Mouse (Mus musculus): Measurements from ENCODE around the gene Ubl7.

The Ubl7 gene

DNA sequence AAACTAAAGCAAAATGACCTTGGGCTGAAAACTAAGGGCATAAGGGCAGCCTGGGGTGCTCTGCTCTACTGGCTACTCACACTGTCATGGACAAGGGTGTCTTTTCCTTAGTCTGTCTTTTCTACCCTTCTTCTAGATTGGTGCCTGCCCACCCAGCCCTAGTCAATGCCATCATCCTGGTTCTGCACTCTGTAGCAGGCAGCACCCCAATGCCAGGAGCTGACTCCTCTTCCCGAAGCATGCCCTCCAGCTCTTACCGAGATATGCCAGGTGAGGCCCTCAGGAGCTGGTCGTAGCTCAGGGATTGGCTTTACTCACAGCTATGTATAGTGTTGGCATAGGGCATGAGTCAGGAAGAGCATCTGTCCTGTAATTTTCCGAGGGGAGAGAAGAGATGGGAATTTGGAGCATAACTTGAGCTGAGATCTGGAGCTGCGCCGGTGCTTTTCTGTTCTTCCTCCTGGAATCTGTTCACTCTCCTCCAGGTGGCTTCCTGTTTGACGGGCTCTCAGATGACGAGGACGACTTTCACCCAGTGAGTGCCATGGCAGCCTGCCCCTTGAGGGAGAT lies 10.8 kb downstream of the Ubl7 start:
- DNase-seq (ENCODE audit: low spot score): no peak

DNA sequence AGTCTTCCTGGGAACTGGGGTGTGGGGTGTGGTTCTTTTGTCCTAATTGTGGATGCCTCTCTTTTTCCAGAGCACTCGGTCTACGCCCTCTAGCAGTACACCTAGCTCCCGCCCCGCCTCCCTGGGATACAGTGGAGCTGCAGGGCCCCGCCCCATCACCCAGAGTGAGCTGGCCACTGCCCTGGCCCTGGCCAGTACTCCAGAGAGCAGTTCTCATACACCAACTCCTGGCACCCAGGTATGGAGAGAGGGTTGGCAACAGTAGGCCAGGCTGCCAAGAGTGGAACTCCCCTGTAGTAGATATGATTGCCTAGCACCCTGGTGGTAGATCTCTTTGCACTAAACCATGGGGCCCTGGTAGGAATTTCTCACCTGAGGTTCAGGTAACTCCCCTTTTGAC lies 11.6 kb downstream of the Ubl7 start:
- no peak for DNase-seq (ENCODE audit: low spot score)

DNA sequence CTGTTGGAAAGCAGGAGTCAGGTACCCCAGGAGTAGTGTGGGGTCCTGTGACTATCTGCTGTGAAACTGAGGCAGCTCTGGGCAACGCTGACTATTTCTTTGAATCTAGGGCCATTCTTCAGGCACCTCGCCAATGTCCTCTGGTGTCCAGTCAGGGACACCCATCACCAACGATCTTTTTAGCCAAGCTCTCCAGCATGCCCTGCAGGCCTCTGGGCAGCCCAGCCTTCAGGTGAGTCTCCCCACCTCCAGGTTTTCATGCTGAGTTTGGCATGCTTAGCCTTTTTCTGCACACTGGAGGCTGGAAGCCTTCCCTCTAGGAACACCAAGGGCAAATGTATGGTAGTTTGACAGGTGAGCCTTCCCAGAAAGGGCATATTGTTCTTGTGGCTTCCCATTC lies 12.3 kb downstream of the Ubl7 start:
- DNase-seq (ENCODE audit: low spot score): no peak

DNA sequence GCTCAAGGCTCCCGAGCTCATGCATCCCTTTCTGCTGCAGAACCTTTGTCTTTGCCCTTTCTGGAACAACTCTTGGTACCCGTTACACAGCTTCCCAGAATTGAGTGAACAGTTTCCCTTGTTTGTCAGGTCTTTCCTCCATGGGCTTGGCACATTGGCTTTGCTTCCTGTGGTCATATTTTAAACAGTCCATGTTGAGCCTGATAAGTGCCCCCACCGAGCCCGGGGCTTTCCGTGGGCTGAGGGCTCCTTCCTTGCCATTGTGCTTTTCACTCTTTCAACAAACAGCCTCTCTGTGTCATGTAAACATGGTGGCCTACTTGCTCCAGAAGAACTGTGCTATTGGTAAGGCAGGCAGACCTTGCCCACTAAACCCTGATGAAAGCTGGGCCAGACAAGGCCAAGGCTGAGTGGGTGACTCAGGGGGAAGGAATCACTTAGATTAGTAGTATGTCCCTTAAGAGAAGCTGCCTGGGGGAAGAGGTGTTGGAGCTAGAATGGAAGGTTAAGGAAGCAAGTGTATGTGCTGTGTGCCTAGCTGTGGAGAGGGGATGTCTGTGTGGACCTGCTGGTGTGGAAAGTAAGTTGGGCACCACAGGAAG lies 20.5 kb downstream of the Ubl7 start:
- no peak for DNase-seq (ENCODE audit: low spot score)

DNA sequence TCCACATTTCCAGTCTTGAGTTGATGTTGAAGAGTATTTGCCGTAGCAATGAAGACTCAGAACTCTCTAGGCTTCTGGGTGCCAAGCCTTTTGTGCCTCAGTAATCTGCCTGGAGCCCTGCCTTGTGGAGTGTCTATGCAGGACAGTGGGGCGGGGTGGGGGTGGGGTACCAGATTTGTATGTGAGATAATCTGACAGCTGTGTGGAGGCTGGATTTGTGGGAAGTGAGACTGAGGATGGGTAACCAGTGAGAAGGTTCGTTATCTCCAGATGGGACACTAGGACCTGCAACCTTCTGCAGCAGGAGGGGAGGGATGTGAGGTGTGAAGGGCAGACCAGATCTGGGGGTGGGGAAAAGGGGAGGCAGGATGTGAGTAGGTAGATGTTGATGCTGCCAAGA lies 21.5 kb downstream of the Ubl7 start:
- DNase-seq (ENCODE audit: low spot score): no peak

DNA sequence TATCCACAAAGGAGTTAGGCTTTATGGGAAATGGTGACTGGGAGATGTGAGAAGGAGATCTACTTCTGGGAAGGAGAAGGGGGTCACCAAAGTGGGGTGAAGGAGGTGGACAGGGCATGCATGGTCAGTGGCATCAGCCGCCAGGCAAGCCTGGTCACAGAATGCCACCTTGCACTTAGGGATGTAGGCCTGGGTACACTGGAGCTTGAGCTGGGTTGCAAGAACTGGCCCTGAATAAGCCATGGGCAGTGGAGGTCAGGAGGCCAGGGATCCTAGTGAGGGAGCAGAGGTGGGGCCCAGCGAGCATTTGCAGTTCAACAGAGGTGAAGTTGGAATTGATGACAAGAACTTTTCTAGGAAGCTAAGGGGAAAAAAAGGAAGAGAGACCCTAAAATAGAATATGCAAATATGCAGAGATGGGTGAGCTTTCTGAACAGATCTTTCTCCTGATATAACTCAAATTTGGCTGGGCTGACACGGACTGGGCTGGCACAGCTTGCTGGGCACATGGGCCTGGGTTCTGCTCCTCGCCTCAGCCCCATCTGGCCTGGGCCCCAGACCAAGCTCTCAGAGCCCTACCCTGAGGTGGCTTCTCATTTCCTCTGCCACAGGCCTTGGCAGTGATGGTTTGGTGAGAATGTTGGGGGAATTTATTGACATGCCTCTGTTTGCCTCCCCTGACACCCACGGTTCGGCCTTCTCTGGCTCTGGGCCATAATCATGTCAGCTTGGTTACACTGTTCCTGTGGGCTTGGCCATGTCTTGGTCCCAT lies 22.2 kb downstream of the Ubl7 start:
- DNase-seq (ENCODE audit: low spot score): no peak

DNA sequence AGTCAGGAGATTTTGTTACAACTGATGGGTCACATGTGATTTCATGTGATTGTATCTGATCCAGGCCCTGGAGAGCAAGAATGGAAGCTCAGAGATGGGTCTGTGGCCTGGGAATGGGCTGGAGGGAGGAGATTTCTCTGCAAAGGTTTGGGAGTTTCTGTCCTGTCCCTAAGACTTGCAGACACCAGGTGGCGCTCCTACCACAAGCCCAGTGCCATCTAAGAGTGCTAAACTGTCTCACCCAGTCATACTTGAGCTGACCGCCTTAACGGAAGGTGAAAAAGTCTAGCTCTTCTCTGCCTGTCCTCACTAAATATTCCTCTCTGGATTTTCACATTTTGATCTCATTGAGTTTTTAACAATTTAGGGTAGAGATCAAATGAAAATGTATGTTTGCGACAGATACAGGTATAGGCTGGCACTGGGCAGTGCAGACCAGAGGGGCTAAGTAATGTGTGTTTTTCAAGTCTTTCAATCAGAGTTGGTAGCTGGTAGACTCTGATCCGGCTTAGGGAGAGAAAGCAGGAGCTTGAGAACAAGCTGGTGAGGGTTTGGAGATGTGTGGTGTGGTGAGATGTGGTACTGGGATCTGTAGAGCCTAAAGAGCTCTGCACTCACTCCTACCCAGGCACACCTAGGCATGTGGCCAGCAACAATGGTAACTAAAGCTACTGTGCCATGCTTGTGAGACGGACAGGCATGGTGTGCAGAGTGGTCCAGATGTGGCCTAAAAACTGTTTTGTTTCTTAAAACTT lies 25.1 kb downstream of the Ubl7 start:
- peak; percentile 84 for DNase-seq (ENCODE audit: low spot score)

DNA sequence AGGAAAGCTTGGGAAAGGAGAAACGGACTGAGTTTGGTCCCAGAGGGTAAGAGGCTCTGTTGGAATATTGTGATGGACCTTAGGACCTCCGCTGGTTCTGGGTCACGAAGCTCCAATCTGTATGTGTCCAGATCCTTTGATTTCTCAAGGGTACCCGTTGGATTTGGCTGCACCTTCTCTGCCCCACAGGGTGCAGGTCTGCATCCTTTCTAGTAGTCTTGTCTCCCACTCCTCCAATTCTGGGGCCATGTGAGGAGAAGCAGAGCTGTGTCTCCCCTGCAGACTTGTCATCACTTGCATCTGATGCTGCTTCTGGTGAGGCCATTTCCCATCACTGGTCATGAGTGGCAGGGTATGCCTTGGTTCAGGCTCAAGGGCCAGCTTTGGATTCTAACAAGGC lies 26.4 kb downstream of the Ubl7 start:
- no peak for DNase-seq (ENCODE audit: low spot score)

DNA sequence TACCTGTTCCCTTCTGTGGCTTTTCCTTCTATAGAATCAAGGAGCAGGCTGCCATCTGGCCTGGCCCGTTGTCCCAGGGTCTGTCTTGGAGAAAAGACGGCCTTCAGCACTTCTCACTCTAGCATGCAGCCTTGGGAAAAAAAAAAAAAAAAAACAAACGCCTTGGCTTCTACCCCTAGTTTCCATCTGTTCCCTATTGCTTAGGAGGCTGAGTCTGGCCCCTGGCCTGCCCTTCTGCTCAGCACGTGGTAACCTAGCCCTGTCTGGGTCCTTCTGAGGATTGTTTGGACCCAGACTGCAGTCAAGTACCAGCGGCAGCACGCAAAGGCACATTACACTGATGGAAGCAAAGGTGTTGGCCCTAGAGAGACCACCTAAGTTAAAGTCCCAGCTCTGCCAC lies 26.9 kb downstream of the Ubl7 start:
- DNase-seq (ENCODE audit: low spot score): no peak

DNA sequence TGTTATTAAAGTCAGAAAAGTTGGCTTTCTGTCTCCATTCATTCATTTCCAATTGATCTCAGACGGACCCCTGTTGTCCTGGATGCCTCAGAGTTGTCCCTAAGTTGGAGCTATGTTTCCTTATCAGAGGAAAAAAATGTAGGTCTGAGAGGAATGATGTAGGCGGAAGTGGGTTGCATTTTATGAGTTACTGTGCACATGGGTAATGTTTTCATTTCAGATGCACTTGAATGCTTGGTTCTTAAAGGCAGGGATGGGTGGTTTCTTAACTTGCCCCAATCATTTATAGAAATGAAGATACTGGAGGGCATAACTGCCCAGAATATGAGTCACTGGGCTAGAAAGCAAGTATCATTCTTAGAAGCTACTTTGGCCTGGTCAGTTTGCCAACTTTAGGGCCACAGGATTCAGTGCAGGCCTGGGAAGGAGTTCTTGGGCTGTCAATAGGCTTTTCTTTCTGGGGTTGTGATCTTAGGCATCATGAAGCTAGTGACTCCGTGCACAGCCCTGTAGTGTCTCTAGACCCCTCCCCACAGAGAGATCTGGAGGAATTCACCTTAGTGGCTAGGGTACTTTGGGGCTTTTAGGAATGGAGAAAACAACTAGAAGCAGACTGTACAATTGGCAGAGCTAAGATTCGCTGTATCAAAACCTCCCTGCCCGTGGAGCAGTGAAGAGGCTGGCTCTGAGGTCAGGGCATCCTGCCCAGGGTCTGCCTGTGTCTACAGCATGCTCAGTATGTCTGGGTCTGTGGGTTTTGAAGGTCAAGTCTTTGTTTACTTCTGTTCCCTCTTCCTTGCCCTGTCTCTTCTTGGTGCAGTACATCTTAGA lies 27.7 kb downstream of the Ubl7 start:
- peak; percentile 80 for DNase-seq (ENCODE audit: low spot score)

DNA sequence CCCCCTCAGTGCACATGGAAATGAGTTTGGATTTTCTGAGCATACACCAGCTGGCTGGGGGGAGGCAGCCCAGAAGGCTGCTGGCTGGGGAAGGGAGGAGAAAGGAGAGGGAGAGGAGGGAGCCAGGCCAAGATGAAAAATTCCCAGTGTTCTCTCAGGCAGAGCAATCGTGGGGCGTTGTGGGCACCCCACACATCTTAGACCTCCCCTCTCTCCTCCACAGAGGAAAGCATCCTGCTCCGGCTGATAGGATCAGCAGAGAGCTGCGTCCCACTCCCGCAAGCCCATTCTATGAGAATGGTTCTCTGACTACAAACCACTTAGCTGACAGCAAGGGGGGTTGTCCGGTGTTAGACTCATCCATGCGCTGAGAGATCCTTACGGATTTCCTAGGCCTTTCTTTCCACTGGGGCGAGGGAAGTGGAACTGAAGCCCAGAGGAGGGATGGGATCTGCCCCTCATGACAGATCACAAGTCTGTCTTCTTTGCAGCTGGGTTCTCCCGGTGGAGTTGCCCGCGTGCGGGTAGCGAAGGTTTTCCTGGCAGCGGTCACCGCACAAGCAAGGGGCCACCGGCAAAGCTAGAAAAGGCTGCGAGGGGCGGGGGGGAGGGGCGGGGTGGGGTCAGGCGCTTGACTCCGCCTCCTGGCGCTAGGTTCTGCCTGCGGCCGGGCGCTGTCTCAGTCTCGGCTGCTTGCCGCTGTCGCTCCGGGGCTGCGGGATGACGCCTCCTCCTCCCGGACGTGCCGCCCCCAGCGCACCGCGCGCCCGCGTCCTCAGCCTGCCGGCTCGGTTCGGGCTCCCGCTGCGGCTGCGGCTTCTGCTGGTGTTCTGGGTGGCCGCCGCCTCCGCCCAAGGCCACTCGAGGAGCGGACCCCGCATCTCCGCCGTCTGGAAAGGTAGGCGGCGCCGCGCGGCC lies 28.9 kb downstream of the Ubl7 start, which contains the start of gene Sema7a:
TSS of gene Sema7a (plus strand) at position 682 of the 918 bp plus-strand sequence.
- DNase-seq (ENCODE audit: low spot score): peak; percentile 82

DNA sequence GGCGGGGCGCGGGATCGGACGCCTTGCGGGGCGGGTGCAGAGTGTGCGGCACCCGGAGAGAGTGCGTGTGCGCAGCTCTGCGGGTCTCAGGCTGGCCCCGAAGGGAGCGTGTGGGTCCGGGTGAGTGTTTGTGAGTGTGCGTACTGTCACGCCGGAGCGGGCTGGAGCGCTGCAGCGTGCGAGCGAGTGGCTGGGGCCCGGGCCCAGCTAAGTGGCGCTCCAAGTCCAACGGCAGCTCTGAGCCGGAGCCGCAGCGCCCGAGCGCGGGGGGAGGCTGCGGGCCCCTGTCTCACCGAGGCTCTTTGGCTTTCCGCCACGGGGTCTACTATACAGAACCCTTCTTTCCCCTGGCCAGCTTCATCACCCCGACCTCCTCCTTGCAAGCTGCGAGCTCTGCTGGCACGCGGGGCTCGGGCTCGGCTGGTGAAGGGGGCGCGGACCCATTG lies 29.6 kb downstream of the Ubl7 start:
- peak; percentile 50 for DNase-seq (ENCODE audit: low spot score)

DNA sequence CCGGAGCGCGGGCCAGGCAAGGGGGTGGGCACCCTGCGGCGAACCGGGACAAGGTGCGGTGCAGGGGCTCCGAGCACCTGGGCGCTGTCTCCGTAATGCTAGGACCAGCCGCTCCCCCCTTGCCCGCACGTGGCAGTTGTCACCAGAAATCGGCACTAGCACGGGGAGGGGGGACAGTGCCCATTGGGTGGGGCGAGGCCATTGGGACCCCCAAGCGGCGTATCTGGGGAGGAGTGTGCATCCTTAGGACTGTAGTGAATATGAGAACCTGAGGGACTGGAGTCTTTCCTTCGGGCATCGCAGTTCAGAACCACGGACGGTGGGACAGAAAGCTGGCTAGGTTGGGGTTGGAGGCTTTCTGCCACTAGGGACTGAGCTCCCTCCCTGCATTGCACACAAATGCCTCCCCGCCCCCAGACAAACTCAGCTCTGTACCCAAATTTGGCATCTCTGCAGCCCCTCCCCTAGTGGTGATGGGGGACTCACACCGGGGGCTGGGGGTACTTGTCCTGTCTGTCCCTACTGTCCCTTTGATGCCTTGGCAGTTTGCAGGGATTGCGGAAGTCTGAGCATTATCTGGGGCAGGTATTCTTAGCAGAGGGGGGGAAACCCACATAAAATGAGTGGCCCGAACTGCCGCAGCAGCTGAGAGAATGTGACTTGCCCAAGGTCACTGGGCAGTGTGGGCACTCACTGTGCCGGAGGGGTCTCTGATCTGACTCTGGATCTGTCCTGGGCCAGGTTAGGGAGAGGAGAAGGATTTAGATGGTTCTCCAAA lies 30.3 kb downstream of the Ubl7 start:
- DNase-seq (ENCODE audit: low spot score): no peak

DNA sequence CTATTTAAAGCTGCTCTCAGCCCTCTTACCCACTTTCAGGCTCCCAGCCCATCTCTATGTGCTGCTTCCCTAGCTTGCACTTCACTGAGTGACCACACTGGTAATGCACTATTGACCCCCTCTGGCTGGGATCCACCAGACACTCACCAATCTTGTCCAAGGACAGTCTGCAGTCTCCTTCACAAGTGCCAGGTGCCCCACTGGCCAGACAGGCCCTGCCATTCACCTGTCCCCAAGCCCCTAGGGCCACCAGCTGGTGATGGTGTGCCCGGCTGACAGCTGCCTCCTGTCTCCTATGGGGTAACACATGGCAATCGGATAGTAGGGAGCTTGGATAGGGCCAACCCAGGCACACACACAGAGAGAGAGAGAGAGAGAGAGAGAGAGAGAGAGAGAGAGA lies 31.3 kb downstream of the Ubl7 start:
- no peak for DNase-seq (ENCODE audit: low spot score)

DNA sequence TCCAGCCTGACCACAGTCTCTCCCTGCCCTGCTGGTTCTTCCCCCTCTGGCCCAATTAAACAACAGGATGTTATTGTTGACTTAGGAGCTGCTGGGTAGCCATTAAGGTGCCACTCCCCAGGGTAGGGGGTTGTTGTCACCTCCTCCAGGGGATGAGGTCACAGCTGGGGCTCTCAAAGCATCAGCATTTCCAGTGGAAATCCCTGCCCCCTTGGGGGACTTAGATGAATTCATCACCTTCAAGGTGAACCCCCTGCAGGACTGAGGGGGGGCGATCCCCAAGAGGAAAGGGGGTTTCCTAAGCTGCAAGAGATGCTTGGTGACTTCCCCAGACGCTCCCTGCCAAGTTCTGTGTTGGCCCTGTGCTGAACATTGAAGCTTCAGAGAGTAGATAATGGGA lies 32.3 kb downstream of the Ubl7 start:
- no peak for DNase-seq (ENCODE audit: low spot score)

DNA sequence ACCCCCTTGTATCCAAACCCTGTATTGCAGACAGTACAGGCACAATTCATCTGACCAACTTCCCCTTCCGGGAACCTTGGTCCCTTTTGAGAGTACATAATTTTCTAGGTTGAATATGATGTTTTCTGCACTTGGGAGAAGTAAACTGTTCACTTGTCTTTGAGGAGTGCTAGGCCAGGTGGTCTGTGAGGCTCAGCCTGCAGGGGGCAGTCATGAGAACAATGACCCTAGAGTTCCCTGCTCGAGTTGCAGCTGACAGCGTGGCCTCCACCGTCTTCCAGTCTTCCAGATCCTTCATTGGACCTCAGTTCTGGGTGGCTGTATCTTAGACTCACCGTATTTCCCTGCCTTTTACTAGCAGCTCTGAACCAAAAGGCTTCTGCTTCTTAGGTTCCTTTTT lies 33.8 kb downstream of the Ubl7 start:
- peak; percentile 64 for DNase-seq (ENCODE audit: low spot score)

DNA sequence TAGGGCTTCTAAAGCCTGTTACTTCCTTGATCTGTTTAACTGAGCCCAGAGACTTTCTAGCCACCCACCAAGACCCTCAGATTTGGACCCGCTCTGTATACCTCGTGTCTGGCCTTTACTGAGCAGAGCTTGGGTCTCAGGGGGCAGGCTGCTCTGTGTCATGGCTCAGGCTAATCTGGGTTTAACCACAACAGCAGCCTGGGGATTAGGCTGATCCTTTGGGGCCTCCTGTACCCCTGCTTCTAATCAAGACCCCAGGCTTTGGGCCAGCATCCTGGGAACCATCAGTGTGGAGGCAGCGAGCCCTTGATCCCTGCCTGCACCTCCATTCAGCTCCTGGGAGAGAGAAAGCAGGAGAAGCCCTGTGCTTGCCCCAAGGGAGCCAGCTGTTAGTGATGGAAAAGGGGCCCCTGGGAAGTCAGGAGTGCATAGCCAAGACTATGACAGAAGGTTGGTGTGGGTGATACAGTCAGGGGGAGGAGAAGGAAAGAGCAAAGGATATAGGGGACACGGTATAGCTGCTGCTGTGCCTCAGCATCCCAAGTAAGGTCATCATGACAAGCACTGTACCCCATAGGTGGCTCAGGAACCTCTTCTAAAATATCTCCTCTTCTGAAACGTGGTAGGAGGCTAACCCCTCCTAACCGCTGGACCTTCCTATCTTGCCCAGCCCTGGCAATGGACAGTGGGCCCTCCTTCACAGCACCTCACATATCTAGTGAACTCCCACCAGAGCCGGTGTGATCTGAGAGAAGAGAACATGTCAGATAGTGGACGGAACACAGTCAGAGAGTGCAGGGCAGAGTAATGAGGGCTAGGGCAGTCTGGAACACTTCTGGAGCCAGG lies 35.2 kb downstream of the Ubl7 start:
- DNase-seq (ENCODE audit: low spot score): no peak

DNA sequence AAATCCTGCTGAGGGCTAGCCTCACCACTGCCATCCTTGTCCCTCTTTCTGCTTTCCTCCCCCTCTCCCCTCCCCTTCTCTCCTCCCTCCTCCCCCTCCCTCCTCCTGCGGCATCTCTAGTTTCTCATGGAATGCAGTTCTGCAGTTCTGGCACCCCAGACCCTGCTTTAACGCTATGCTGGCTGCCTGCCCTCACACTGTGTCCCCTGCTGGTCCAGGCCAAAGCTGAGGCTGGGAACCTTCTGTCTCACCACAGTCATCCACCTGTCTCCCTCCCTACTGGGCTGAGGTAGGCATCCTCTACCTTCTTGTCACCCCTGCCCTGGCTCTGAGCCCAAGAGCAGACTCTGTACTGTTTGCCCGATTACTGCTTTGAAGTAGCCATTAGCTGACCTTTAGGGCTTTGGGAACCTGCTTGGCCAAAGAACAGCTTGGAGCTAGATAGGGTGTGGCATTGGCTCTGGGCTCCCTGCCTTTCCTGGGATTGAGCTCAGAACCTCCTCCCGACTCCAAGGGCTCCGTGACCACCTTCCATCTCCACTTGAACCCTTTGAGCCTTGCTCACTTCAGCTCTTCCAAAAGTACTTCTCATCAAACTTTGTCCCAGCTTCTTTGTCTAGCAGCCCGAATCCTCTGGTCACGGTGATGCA lies 36.7 kb downstream of the Ubl7 start:
- peak; percentile 5 for DNase-seq (ENCODE audit: low spot score)

All from ovary, postnatal 36 days (tissue).